Mouse (Mus musculus): ENCODE measurements at regions not wholly inside any gene's neighbourhood (a gene's known extent, or its start where the extent isn't known, plus 50 kb on each side); places are given as distances from the start of the nearest gene placed in this dataset.

DNA sequence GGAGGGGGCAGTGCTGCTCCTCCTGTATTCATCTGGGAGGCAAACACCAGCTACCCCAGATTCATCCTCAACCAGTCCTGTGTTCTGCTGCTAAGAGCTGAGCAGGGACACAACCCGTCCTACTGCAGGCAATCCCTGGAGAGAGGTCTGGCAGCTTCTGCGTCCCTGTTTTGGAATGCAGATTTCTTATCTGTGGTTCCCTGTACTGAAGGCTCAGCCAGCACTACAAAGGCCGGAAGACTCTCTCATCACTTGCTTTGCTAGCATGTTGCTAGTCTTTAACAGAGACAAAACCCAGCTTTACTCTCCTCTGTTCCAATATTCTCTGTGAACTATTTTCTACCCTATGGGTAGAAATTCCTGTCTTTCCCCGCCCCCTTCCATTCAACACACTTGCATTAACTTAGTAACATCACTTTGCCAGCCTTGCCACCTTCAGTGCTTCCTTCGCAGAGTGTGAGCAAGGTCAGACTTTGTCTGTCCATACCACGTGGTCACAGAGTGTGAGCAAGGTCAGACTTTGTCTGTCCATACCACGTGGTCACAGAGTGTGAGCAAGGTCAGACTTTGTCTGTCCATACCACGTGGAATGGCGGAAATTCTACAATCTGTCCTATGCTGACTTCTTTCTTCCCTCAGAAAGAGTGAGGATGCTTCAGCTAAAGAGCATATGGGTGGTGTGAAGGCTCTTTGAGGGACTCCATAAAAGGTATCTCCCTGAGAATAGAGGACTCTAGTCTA is 98.9 kb upstream of the Rgs17 start:
- Histone ChIP-seq H3K4me3 (replicated peaks; ENCODE audit: low read length) (no peak overlapping the region), H3K9me3 (ENCODE audit: low read length) (no peaks in the 10 kb centered on the region), H3K36me3 (ENCODE audit: insufficient read depth, low read length) (no peaks in the 10 kb centered on the region), H3K27me3 (ENCODE audit: insufficient read depth, low read length) (no peaks in the 10 kb centered on the region), H3K4me1 (replicated peaks; ENCODE audit: low read depth, low read length) (0 out of 2 replicates have a peak, but pooled peaks cover 6% of the 10 kb centered on the region)
- TF ChIP-seq NANOG (IDR thresholded peaks at IDR 0.05; ENCODE audit: borderline replicate concordance, low read length), result no peak
- no peak for TF ChIP-seq CTCF (conservative IDR thresholded peaks at IDR 0.05; ENCODE audit: low read length)
- no peak for TF ChIP-seq POU5F1 (IDR thresholded peaks at IDR 0.05; ENCODE audit: borderline replicate concordance, low read length)

DNA sequence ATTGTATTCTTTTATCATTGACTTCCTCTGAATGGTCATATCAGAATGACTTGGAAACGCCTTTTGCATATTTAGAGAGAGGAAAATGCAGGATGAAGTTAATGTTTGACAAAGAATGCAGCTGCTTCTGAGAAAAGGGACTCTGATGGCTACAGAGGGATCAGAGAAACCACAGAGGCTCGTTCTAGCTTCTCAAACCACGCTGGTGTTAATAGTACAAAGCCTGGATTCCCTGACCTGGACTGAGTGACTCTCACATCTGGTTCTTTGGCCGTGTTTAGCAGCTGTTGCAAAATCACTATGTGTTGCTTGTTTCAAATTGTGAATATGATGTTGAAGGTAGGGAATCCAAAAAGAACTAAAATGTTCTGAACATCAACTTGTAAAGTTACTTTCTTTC is 91.5 kb upstream of the Rgs17 start:
- TF ChIP-seq NANOG (IDR thresholded peaks at IDR 0.05; ENCODE audit: borderline replicate concordance, low read length), result no peak
- no peak for TF ChIP-seq POU5F1 (IDR thresholded peaks at IDR 0.05; ENCODE audit: borderline replicate concordance, low read length)
- TF ChIP-seq CTCF (conservative IDR thresholded peaks at IDR 0.05; ENCODE audit: low read length), result no peak
- peaks cover 4% of the 10 kb centered on the region for H3K4me1 ChIP-seq (replicated peaks; ENCODE audit: low read depth, low read length)
- H3K36me3 ChIP-seq (ENCODE audit: insufficient read depth, low read length), result no peaks in the 10 kb centered on the region
- no peak overlapping the region for H3K4me3 ChIP-seq (replicated peaks; ENCODE audit: low read length)
- no peaks in the 10 kb centered on the region for H3K9me3 ChIP-seq (ENCODE audit: low read length)
- no peaks in the 10 kb centered on the region for H3K27me3 ChIP-seq (ENCODE audit: insufficient read depth, low read length)

DNA sequence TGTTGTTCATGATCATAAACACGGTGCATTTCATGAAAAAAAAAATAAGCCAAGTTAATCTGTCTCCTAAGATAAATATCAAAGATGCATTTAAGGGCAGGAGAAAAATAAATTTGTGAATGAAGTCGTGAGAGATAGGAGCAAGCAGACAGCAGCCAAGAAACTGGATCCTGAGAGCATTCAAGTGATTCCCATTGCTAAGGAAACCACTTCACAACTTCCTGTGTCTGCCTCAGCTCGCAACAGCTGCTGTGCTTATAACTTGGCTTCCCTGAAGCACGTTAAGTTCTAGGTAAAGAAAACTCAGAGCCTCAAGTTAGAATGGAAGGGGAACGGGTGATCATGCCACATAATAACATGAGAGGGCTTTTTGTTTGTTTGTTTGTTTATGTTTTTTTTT is 89.3 kb upstream of the Rgs17 start:
- TF ChIP-seq POU5F1 (IDR thresholded peaks at IDR 0.05; ENCODE audit: borderline replicate concordance, low read length) (no peak), NANOG (IDR thresholded peaks at IDR 0.05; ENCODE audit: borderline replicate concordance, low read length) (no peak), CTCF (conservative IDR thresholded peaks at IDR 0.05; ENCODE audit: low read length) (no peak)
- no peaks in the 10 kb centered on the region for H3K36me3 ChIP-seq (ENCODE audit: insufficient read depth, low read length)
- no peak overlapping the region for H3K4me3 ChIP-seq (replicated peaks; ENCODE audit: low read length)
- no peaks in the 10 kb centered on the region for H3K27me3 ChIP-seq (ENCODE audit: insufficient read depth, low read length)
- H3K4me1 ChIP-seq (replicated peaks; ENCODE audit: low read depth, low read length), result peaks cover 4% of the 10 kb centered on the region
- no peaks in the 10 kb centered on the region for H3K9me3 ChIP-seq (ENCODE audit: low read length)

GRCm38 (mm10) chr10:6011029-6011428 is 88.8 kb upstream of the Rgs17 start:
- Histone ChIP-seq H3K36me3 (ENCODE audit: insufficient read depth, low read length) (no peaks in the 10 kb centered on the region), H3K9me3 (ENCODE audit: low read length) (no peaks in the 10 kb centered on the region), H3K27me3 (ENCODE audit: insufficient read depth, low read length) (no peaks in the 10 kb centered on the region), H3K4me3 (replicated peaks; ENCODE audit: low read length) (no peak overlapping the region), H3K4me1 (replicated peaks; ENCODE audit: low read depth, low read length) (peaks cover 4% of the 10 kb centered on the region)
- TF ChIP-seq CTCF (conservative IDR thresholded peaks at IDR 0.05; ENCODE audit: low read length) (no peak), NANOG (IDR thresholded peaks at IDR 0.05; ENCODE audit: borderline replicate concordance, low read length) (no peak), POU5F1 (IDR thresholded peaks at IDR 0.05; ENCODE audit: borderline replicate concordance, low read length) (no peak)

- H3K36me3 ChIP-seq (ENCODE audit: insufficient read depth, low read length), result no peaks in the 10 kb centered on the region
- no peaks in the 10 kb centered on the region for H3K27me3 ChIP-seq (ENCODE audit: insufficient read depth, low read length)
- H3K9me3 ChIP-seq (ENCODE audit: low read length), result no peaks in the 10 kb centered on the region
- H3K4me3 ChIP-seq (replicated peaks; ENCODE audit: low read length), result no peak overlapping the region
- TF ChIP-seq NANOG (IDR thresholded peaks at IDR 0.05; ENCODE audit: borderline replicate concordance, low read length) (no peak), POU5F1 (IDR thresholded peaks at IDR 0.05; ENCODE audit: borderline replicate concordance, low read length) (no peak), CTCF (conservative IDR thresholded peaks at IDR 0.05; ENCODE audit: low read length) (no peak)
- H3K4me1 ChIP-seq (replicated peaks; ENCODE audit: low read depth, low read length), result peaks cover 4% of the 10 kb centered on the region
Measured at GRCm38 (mm10) chr10:6007238-6007972, 85.2 kb upstream of the Rgs17 start.

DNA sequence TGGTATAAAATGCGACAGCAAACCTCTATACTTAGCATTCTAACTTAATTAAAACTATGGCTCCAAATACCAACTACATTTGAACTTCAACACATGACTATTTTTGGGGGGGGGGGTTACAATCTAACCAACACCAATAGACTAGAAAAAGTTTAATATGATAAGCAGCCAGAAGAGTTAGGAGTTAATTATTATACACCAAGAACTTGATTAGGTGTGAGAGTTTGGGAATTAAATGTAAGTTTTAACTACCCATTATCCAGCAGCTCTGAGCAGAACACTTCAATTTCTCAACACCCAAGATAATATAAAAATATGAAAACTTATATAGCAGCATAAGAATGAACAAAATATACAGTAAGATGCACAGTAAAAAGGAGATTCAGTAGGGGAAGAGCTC is 59.2 kb upstream of the Rgs17 start:
- no peak overlapping the region for H3K4me3 ChIP-seq (replicated peaks; ENCODE audit: low read length)
- H3K9me3 ChIP-seq (ENCODE audit: low read length), result no peaks in the 10 kb centered on the region; the same call in 1 of the 2 replicates
- no peaks in the 10 kb centered on the region for H3K36me3 ChIP-seq (ENCODE audit: insufficient read depth, low read length)
- H3K4me1 ChIP-seq (replicated peaks; ENCODE audit: low read depth, low read length), result no peaks in the 10 kb centered on the region
- TF ChIP-seq NANOG (IDR thresholded peaks at IDR 0.05; ENCODE audit: borderline replicate concordance, low read length), result no peak
- no peaks in the 10 kb centered on the region for H3K27me3 ChIP-seq (ENCODE audit: insufficient read depth, low read length)

DNA sequence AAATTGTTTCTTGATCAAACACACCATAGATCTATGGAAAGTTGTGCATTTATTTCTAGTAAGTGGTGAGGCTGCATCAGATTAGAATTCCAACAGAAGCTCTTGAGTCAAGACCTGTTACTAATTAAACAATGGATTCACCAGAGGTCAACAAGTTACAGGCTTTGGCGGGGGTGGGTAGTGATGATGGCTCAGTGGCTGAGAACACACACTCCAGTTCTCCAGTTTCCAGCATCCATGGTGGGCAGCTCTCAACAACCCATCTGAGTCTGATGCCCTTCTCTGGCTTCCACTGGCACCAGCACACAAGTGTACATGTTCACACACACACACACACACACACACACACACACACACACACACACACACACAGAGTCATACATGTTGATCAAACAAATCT is 56.3 kb upstream of the Rgs17 start:
- H3K27me3 ChIP-seq (ENCODE audit: insufficient read depth, low read length), result no peaks in the 10 kb centered on the region
- H3K36me3 ChIP-seq (ENCODE audit: insufficient read depth, low read length), result no peaks in the 10 kb centered on the region
- TF ChIP-seq NANOG (IDR thresholded peaks at IDR 0.05; ENCODE audit: borderline replicate concordance, low read length) (no peak), CTCF (conservative IDR thresholded peaks at IDR 0.05; ENCODE audit: low read length) (no peak), POU5F1 (IDR thresholded peaks at IDR 0.05; ENCODE audit: borderline replicate concordance, low read length) (no peak)
- H3K9me3 ChIP-seq (ENCODE audit: low read length), result no peaks in the 10 kb centered on the region
- H3K4me1 ChIP-seq (replicated peaks; ENCODE audit: low read depth, low read length), result no peaks in the 10 kb centered on the region
- H3K4me3 ChIP-seq (replicated peaks; ENCODE audit: low read length), result no peak overlapping the region
